Mouse (Mus musculus): ENCODE data around the gene Ing3. TPM values are rescaled to one million over a fixed set of nuclear protein-coding genes. Genes with fewer than 3 reads are reported as not detected.
A peak's percentile ranks its signal among the peaks of the same experiment; 100 is the strongest.

Ing3 gene
- polyA plus RNA-seq, 1 experiment from 2014 or later: 43.7 TPM

DNA sequence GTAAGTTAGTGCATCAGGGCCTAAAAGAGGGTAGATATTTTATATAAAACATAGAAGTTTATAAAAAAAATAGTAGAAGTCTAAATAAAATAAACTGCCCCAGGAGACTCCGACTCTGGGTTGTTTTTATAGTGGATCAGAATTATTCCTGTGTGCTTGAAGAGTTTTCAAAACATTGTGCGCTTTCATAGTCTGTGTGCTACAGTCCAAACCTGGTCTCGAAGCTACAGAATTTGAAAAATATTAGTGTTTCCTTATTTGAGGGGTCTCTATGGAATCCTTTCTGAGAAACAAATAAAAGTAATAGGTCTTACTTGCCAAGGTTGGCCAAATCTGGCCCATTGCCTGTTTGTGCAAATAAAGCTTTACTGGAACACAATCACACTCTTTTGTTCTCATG, 71.9 kb downstream of the Ing3 start:
- WGBS: 89% methylated on average over 3 of the region's 3 CpGs
- TF ChIP-seq CTCF (IDR thresholded peaks at IDR 0.05) (no peak), EP300 (IDR thresholded peaks at IDR 0.05) (no peak)
- H3K9me3 ChIP-seq (ENCODE audit: low read length): no peaks in the 10 kb centered on the region

DNA sequence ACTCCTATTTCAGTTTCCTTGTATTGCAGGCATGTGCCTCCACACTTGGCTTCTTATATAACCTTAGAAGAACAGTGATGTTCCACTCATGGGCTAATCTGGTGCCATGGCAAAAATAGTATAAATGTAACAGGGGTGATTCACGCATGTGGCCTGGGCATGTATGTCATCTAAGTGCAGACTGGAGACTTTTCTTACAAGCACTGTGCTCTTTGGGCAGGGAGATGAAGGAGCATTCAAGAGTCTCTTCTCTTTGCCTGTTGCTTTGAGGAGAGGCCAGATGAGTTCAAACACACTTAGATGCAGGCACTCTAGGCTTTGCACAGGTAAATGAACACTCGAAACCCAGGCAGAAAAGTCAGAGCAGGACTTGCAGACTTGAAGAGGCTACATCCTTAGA, 74.8 kb downstream of the Ing3 start:
- TF ChIP-seq EP300 (IDR thresholded peaks at IDR 0.05) (peak; percentile 73), CTCF (IDR thresholded peaks at IDR 0.05) (no peak)
- 61% methylated on average over 2 of the region's 2 CpGs for WGBS
- Histone ChIP-seq H3K4me3 (ENCODE audit: low read depth, low read length) (no peak overlapping the region), H3K9ac (replicated peaks; ENCODE audit: low read depth) (no peak overlapping the region), H3K4me1 (ENCODE audit: insufficient read depth, low read depth, low read length) (peaks cover 8% of the 10 kb centered on the region; the same call in 1 of the 2 replicates), H3K4me2 (replicated peaks; ENCODE audit: low read depth, low read length) (no peak overlapping the region), H3K36me3 (ENCODE audit: insufficient read depth, low read length) (no peaks in the 10 kb centered on the region), H3K27me3 (replicated peaks; ENCODE audit: insufficient read depth, low read length) (no peaks in the 10 kb centered on the region), H3K9me3 (ENCODE audit: low read length) (no peaks in the 10 kb centered on the region), H3K27ac (ENCODE audit: low read length) (no peak overlapping the region)
- peak; percentile 73 for ATAC-seq
- DNase-seq (ENCODE audit: low spot score): peak; percentile 49

More for the DNA sequence above, 71.9 kb downstream of the Ing3 start:
- peaks cover 8% of the 10 kb centered on the region; the same call in 1 of the 2 replicates for H3K4me1 ChIP-seq (ENCODE audit: insufficient read depth, low read depth, low read length)
- H3K27ac ChIP-seq (ENCODE audit: low read length): no peak overlapping the region
- DNase-seq (ENCODE audit: low spot score): no peak
- H3K9ac ChIP-seq (replicated peaks; ENCODE audit: low read depth): no peak overlapping the region
- H3K4me2 ChIP-seq (replicated peaks; ENCODE audit: low read depth, low read length): no peak overlapping the region
- ATAC-seq: no peak
- no peak overlapping the region for H3K4me3 ChIP-seq (ENCODE audit: low read depth, low read length)
- no peaks in the 10 kb centered on the region for H3K27me3 ChIP-seq (replicated peaks; ENCODE audit: insufficient read depth, low read length)
- no peaks in the 10 kb centered on the region for H3K36me3 ChIP-seq (ENCODE audit: insufficient read depth, low read length)

Other genes starting within 250 kb of the Ing3 start
- 84.2 and 85.5 TPM in 2 replicates for gene Tspan12, start 97.1 kb upstream of the Ing3 start, polyA plus RNA-seq (2015; fragmentation: Nextera tagmentation; extraction: Ambion mirVana)
- gene Cped1, start 36.3 kb downstream of the Ing3 start, polyA plus RNA-seq (2015; fragmentation: Nextera tagmentation; extraction: Ambion mirVana): 25.0 and 29.4 TPM in 2 replicates

Data from lung, postnatal 0 days (tissue).